Mouse (Mus musculus) bone marrow, adult 2 months (tissue): ENCODE data around the gene 1700042G07Rik. TPM values are rescaled to one million over a fixed set of nuclear protein-coding genes. Genes with fewer than 3 reads are reported as not detected.
A peak's percentile ranks its signal among the peaks of the same experiment; 100 is the strongest.

Experiments used
- H3K27ac ChIP-seq: fragments of 200-500 bp; 2 replicates; pipeline ENCODE4 v1.5.1; 2012; ENCODE audit warnings: low read depth, mild to moderate bottlenecking, control low read depth, inconsistent platforms, low read length; ENCODE audit not compliant: control insufficient read depth, poor library complexity, insufficient read depth
- H3K4me1 ChIP-seq: fragments of 200-500 bp; 2 replicates; pipeline ENCODE4 v1.6.1; 2011; ENCODE audit warnings: low read length; ENCODE audit not compliant: control insufficient read depth, insufficient read depth
- H3K4me3 ChIP-seq: fragments of 200-500 bp; replicated peaks from 2 replicates; pipeline ENCODE3; 2011; ENCODE audit warnings: mild to moderate bottlenecking, low read depth, low read length, control low read depth; ENCODE audit not compliant: control insufficient read depth
- CTCF ChIP-seq: fragments of 200-500 bp; IDR thresholded peaks from 2 replicates; pipeline ENCODE4 v1.5.1; 2011; ENCODE audit warnings: low read length, control low read depth; ENCODE audit not compliant: control insufficient read depth, insufficient read depth
- POLR2A ChIP-seq: fragments of 200-500 bp; IDR thresholded peaks from 2 replicates; pipeline ENCODE4 v1.6.1; 2011; ENCODE audit warnings: low read depth, mild to moderate bottlenecking, control low read depth, low read length, borderline replicate concordance; ENCODE audit not compliant: control insufficient read depth
- WGBS: fragments of 180-500 bp; shearing (Covaris S2); methylation state at CpG from one replicate; pipeline ENCODE4 v1.1.7; 2018; 5-methylcytosine and 5-hydroxymethylcytosine counted together
- polyA plus RNA-seq: library from polyadenylated mRNA; stranded (reverse); fragments of >200 nt; gene quantifications from 2 replicates; pipeline ENCODE4 v1.2.4, GENCODE M21; 2011; ENCODE audit warnings: low replicate concordance; ENCODE audit not compliant: missing spikeins, insufficient read depth, insufficient read length

The 1700042G07Rik gene
- not detected in 2 replicates for polyA plus RNA-seq

DNA sequence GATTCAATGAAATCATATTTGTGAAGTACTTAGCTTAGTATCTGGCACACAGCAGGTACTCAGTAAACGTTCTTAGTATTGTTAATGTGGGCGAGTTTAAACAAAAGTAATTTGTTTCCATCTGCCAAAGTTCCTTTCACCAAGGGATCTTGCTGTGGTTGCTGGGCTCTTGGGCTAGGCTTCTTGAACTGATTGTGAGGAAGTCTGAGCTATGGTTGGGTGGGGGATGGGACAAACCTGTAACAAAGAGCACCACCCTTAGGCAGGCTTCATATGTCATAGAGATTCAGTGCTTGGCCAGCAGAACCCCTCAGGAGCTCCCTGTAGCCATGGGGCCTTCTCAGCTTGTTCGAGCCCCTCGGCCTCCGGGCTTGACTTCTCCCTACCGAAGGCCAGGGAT, at the start of gene 1700042G07Rik, which contains the start of gene Gm49337:
Gene 1700042G07Rik (plus strand): TSS at position 301 of the 400 bp plus-strand sequence.
Gene Gm49337 (plus strand): TSS at position 313 of the 400 bp plus-strand sequence.
- H3K4me1 ChIP-seq, result peaks cover 5% of the 10 kb centered on the region
- TF ChIP-seq POLR2A, result no peak
- TF ChIP-seq CTCF, result no peak
- H3K27ac ChIP-seq, result no peak within 1 kb of the TSS
- no peak within 1 kb of the TSS for H3K4me3 ChIP-seq
- WGBS, result 79% methylated on average over 6 of the region's 6 CpGs

DNA sequence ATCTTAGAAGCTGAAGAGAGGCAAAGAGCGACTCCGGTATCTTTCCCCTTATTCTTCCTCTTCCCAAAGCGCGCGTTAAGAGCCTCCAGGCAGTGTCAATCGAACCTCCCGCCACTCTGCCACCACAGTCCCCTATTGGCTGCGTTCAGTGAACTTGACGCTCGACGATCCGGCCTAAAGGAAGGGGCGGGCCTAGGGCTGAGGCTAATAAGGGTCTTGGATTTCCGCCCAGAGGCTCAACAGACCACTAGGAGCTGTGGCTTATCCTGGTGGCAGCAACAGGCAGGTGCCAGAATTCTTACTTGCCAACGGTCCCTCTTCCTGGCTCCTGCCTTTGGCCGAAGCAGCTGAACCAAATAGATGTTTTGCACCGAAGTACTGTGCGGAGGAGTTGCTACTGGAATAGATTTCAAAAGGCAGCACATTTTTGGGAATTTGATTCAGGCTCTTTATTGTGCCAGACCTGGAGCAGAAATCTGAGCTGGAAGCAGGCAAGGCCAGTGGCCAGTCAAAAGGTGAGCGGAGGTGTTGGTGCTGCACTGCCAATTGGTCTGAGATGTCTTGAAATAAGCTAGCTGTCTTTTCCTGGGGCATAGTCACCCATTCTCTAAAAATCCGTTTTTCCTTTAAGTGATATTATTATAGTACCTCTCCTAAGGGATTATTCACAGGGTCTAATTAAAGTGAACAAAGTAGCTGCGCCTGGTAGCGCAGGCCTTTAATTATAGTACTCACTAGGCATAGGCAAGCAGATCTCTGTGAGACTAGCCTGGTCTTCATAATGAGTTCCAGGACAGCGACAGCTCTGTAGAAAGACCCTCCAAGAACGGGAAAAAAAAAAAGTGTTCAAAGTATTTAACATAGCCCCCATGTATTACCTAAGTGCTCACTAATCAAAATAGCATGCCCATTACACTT, 49.3 kb upstream of the 1700042G07Rik start, which contains the start of the genes Rad54l and Pomgnt1:
Gene Rad54l (minus strand): TSS at position 89 of the 918 bp plus-strand sequence.
Gene Pomgnt1 (plus strand): TSS at position 239 of the 918 bp plus-strand sequence.
- WGBS, result 3% methylated on average over 24 of the region's 24 CpGs
- TF ChIP-seq POLR2A (peak; percentile 38; the same call in 1 of the 2 replicates), CTCF (0 out of 2 replicates have a peak, but pooled peaks have one; percentile 11)

DNA sequence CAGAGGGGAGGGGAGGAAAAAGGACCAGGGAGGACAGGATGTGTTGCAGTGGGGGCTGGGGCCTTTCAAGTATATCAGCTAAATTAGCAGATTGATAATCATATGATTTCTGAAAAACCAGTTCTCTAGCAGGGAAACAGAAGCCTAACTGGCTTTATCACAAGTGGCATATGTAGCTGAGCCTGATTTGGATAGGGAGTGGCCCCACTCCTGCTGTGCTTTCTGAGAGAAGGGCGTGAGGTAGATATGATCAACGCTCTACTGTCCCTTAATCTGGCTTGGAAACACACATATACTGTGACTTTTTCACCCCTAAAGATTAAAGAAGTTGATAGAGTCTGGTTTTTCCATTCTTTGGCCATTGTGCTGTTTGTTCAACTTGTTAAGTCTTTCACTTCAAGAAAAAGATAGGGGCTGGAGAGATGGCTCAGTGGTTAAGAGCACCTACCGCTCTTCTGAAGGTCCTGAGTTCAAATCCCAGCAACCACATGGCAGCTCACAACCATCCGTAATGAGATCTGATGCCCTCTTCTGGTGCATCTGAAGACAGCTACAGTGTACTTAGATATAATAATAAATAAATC, 47.3 kb upstream of the 1700042G07Rik start:
- Histone ChIP-seq H3K27ac (no peak overlapping the region), H3K4me1 (no peaks in the 10 kb centered on the region; the same call in none of the 2 replicates), H3K4me3 (no peak overlapping the region)
- no peak for TF ChIP-seq POLR2A
- TF ChIP-seq CTCF, result no peak
- WGBS, result 80% methylated on average over 4 of the region's 4 CpGs

More for the DNA sequence above, 49.3 kb upstream of the 1700042G07Rik start, which contains the start of the genes Rad54l and Pomgnt1:
- Histone ChIP-seq H3K27ac (peak within 1 kb of the TSS; percentile 8; the same call in 1 of the 2 replicates), H3K4me1 (no peaks in the 10 kb centered on the region; the same call in none of the 2 replicates), H3K4me3 (peak within 1 kb of the TSS; percentile 74)

DNA sequence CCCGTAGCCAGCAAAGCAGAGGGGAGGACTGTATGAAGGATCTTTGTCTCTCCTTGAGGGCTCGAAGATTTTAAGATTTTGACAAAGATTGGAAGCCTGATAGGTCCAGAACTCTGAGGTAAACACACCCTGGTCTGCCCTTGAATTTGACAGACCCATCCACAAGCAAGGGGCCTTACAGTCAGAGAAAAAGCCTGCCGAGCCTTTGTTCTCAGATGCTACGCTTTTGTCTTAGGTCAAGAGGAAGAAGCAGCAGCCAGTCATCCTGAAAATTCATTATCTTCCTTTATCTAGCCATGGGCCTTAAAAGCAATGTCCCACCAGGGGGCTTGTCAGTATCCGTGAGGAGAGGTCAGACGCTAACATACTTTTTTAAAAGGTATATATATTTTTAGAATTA, 45.2 kb upstream of the 1700042G07Rik start:
- H3K4me1 ChIP-seq, result no peaks in the 10 kb centered on the region; the same call in none of the 2 replicates
- WGBS, result 82% methylated on average over 6 of the region's 6 CpGs
- H3K27ac ChIP-seq, result no peak overlapping the region
- no peak for TF ChIP-seq POLR2A
- no peak for TF ChIP-seq CTCF
- no peak overlapping the region for H3K4me3 ChIP-seq

DNA sequence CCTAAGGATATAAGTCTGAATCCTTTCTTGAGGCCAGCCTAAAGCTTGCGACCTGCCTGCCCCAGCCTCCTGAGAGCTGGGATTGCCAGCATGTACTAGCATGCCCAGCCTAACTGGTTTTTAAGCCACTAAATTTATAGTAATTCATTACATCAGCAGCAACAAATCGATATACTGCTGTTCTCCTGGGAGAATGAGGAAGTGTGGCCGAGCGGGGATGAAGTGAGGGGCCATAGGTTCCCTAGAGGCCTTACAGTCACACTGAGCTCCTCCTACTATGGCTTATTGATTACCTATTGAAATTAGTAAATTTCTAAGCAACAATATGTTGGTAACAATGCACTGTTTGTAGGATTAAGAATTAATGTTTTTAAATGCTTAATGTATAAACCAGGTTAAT, 40.0 kb upstream of the 1700042G07Rik start:
- Histone ChIP-seq H3K4me3 (no peak overlapping the region), H3K27ac (no peak overlapping the region), H3K4me1 (no peaks in the 10 kb centered on the region; the same call in 1 of the 2 replicates)
- WGBS, result 41% methylated on average over 4 of the region's 4 CpGs
- TF ChIP-seq CTCF, result no peak
- no peak for TF ChIP-seq POLR2A

DNA sequence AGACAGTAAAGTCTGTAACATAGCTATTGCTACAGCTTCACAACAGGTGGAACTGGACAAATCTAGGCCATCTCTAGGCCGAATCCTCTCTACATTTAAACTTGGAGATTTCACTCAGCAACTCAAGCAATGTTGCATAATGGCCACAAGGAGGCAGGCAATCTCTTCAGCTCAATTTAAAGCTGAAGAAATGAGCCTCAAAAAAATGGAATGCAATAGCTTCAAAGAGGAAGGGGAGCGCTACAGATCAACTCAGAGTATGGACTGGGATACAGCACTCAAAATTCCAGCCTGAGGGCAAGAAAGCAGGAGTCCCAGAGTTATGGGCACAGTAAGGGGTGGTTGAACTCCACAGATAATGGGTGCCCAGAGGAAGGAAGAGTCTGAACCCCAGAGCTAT, 38.2 kb upstream of the 1700042G07Rik start:
- H3K4me3 ChIP-seq, result no peak overlapping the region
- no peak overlapping the region for H3K27ac ChIP-seq
- no peak for TF ChIP-seq POLR2A
- TF ChIP-seq CTCF, result peak; percentile 30; the same call in 1 of the 2 replicates
- no peaks in the 10 kb centered on the region; the same call in none of the 2 replicates for H3K4me1 ChIP-seq
- 32% methylated on average over 2 of the region's 2 CpGs for WGBS

DNA sequence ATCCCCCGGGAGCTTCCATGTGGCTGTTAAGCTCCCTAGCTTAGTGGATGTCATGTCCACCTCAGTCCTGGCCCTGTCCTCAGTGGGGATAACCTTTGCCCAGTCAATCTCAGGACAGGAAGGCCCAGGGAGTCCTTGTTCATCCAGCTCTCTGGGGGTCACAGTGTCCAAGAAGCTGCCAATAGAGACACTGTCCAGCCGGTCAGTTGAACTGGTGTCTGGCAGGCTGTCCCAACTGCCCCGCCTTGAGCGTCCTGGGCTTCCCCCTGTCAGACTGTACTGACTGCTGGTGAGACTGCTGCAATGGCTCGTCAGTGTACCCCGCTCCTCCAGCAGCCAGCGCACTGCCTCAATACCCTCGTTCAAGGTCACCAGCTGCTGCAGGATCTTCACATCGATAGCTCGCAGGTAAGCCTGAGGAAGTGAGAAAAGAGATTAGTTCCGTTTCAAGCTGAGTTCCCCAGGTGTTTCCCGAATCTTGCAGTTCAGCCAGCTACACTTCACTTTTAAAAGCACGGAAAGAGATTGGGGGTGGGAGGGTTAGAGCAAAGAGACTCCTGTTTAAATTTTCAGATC, 35.7 kb upstream of the 1700042G07Rik start:
- TF ChIP-seq CTCF (no peak), POLR2A (no peak)
- Histone ChIP-seq H3K27ac (no peak overlapping the region), H3K4me1 (no peaks in the 10 kb centered on the region; the same call in none of the 2 replicates), H3K4me3 (no peak overlapping the region)
- WGBS, result 75% methylated on average over 13 of the region's 13 CpGs
